Comparison of ENCODE assay signal across 8 mouse cellular contexts in the genomic region with DNA sequence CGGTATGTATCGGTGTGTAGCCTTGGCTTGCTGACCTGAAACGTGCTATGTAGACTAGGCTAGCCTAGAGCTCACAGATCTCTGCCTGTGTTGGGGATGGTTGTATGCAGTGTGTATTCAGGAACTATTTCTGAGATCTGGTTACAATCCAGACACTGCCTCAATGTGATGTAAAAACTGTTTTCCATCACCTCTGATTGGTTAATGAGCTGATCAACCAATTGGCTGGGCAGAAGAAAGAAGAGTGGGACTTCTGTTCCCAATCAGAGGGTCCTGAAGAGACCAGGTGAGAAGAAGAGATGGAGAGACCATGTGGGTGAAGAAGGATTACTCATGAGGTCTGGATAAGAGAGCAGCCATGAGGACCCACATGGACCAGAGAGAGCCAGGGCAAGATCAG. TPM values are rescaled to one million over a fixed set of nuclear protein-coding genes. Genes with fewer than 3 reads are reported as not detected.
DNase-seq lines count a peak whose midpoint lies in the region; ATAC-seq lines count a peak whose summit lies in the region.
"Had no signal": no experiment of that assay in that cellular context is flagged by ENCODE, and none has a peak within 500 bp of the region (broad histone marks: within the 10 kb centered on the region; RNA-seq: fewer than 3 reads in every experiment).

No protein-coding gene starts in this region.

- H3K4me1 ChIP-seq in lung, embryonic 16.5 days (replicated peaks; ENCODE audit: control insufficient read depth, insufficient read depth, low read length) = peaks cover 17% of the 10 kb centered on the region
- H3K4me1 ChIP-seq in forebrain, embryonic 10.5 days = peaks cover 31% of the 10 kb centered on the region
- peaks cover 28% of the 10 kb centered on the region for H3K4me1 ChIP-seq in limb, embryonic 13.5 days
- H3K4me1 ChIP-seq in stomach, embryonic 15.5 days = 0 out of 2 replicates have a peak, but pooled peaks cover 10% of the 10 kb centered on the region

- no peak for DNase-seq in lung, postnatal 10 days
- DNase-seq in forebrain, embryonic 10.5 days (ENCODE audit: extremely low spot score, low spot score) = no peak
- no peak for DNase-seq in retina, embryonic 14.5 days (ENCODE audit: low spot score)
- no peak for DNase-seq in left cerebral cortex, postnatal 14 days (ENCODE audit: low spot score in 2 of 2)
- DNase-seq: kidney, adult 8-10 months had no signal

- peak overlapping the region; percentile 91 for H3K9ac ChIP-seq in lung, embryonic 16.5 days (ENCODE audit: low read length)
- H3K9ac ChIP-seq in limb, embryonic 13.5 days = peak overlapping the region; percentile 83
- peak overlapping the region; percentile 87 for H3K9ac ChIP-seq in stomach, embryonic 15.5 days

- H3K27me3 ChIP-seq in lung, embryonic 16.5 days (ENCODE audit: control insufficient read depth, insufficient read depth, low read depth, low read length) = no peaks in the 10 kb centered on the region
- no peaks in the 10 kb centered on the region for H3K27me3 ChIP-seq in forebrain, embryonic 10.5 days (ENCODE audit: poor library complexity, severe bottlenecking)
- H3K27me3 ChIP-seq in limb, embryonic 13.5 days = no peaks in the 10 kb centered on the region
- H3K27me3 ChIP-seq in stomach, embryonic 15.5 days (replicated peaks) = no peaks in the 10 kb centered on the region

- peak overlapping the region; percentile 61 for H3K4me2 ChIP-seq in lung, embryonic 16.5 days (ENCODE audit: low read depth, low read length)
- H3K4me2 ChIP-seq in limb, embryonic 13.5 days (replicated peaks) = peak overlapping the region; percentile 83
- peak overlapping the region; percentile 65 for H3K4me2 ChIP-seq in stomach, embryonic 15.5 days

- H3K4me3 ChIP-seq in lung, embryonic 16.5 days (ENCODE audit: low read length) = peak overlapping the region; percentile 98
- H3K4me3 ChIP-seq in forebrain, embryonic 10.5 days = peak overlapping the region; percentile 89
- peak overlapping the region; percentile 87 for H3K4me3 ChIP-seq in limb, embryonic 13.5 days
- H3K4me3 ChIP-seq in stomach, embryonic 15.5 days (replicated peaks) = peak overlapping the region; percentile 88

- peaks cover 21% of the 10 kb centered on the region for H3K36me3 ChIP-seq in lung, embryonic 16.5 days (ENCODE audit: control insufficient read depth, insufficient read depth, low read length)
- peaks cover 49% of the 10 kb centered on the region for H3K36me3 ChIP-seq in forebrain, embryonic 10.5 days (replicated peaks)
- H3K36me3 ChIP-seq in limb, embryonic 13.5 days = peaks cover 41% of the 10 kb centered on the region
- H3K36me3 ChIP-seq in stomach, embryonic 15.5 days = peaks cover 13% of the 10 kb centered on the region

- no peak for ATAC-seq in lung, embryonic 16.5 days (ENCODE audit: low read depth)
- no peak for ATAC-seq in limb, embryonic 13.5 days (ENCODE audit: low FRiP score, low read depth)
- ATAC-seq in stomach, embryonic 15.5 days (ENCODE audit: insufficient read depth, low FRiP score, low read depth) = no peak

- WGBS in lung, embryonic 16.5 days = 1% methylated on average over 3 of the region's 3 CpGs
- WGBS in forebrain, embryonic 10.5 days = 6% methylated on average over 3 of the region's 3 CpGs
- 3% methylated on average over 3 of the region's 3 CpGs for WGBS in limb, embryonic 13.5 days
- 6% methylated on average over 3 of the region's 3 CpGs for WGBS in stomach, embryonic 15.5 days

- H3K9me3 ChIP-seq in lung, embryonic 16.5 days (ENCODE audit: control insufficient read depth, low read length) = no peaks in the 10 kb centered on the region
- H3K9me3 ChIP-seq in forebrain, embryonic 10.5 days = no peaks in the 10 kb centered on the region
- H3K9me3 ChIP-seq in limb, embryonic 13.5 days = no peaks in the 10 kb centered on the region
- no peaks in the 10 kb centered on the region for H3K9me3 ChIP-seq in stomach, embryonic 15.5 days

- intact Hi-C loops in left cerebral cortex, postnatal 14 days (cut with DNase I) = no loop called here

- H3K27ac ChIP-seq in lung, embryonic 16.5 days (ENCODE audit: low read length) = no peak overlapping the region
- H3K27ac ChIP-seq in forebrain, embryonic 10.5 days = peak overlapping the region; percentile 97
- H3K27ac ChIP-seq in limb, embryonic 13.5 days = no peak overlapping the region
- H3K27ac ChIP-seq in stomach, embryonic 15.5 days = no peak overlapping the region

RNA-seq across cellular contexts. Expression of gene Cenpa, which starts 1.1 kb away (rescaled TPM):
- polyA plus RNA-seq in lung, embryonic 16.5 days (2015; fragmentation: Nextera tagmentation; extraction: Ambion mirVana) = 280 and 298 TPM in 2 replicates
- polyA plus RNA-seq in forebrain, embryonic 10.5 days (2016; fragmentation: Nextera tagmentation; extraction: Ambion mirVana) = 439 and 473 TPM in 2 replicates
- polyA plus RNA-seq in limb, embryonic 13.5 days (2015; fragmentation: Nextera tagmentation; extraction: Ambion mirVana) = 315 and 317 TPM in 2 replicates
- 218 TPM in 2 replicates for polyA plus RNA-seq in stomach, embryonic 15.5 days (2015; fragmentation: Nextera tagmentation; extraction: Ambion mirVana)
- total RNA-seq in left cerebral cortex, postnatal 14 days (2021) = 1 to 10 TPM; 8.1 to 9.5 TPM

RNA-seq across cellular contexts. Expression of gene Slc35f6, which starts 20.0 kb away (rescaled TPM):
- 26.9 and 28.2 TPM in 2 replicates for polyA plus RNA-seq in lung, embryonic 16.5 days (2015; fragmentation: Nextera tagmentation; extraction: Ambion mirVana)
- polyA plus RNA-seq in forebrain, embryonic 10.5 days (2016; fragmentation: Nextera tagmentation; extraction: Ambion mirVana) = 25.9 and 27.2 TPM in 2 replicates
- polyA plus RNA-seq in limb, embryonic 13.5 days (2015; fragmentation: Nextera tagmentation; extraction: Ambion mirVana) = 27.4 and 27.5 TPM in 2 replicates
- 26.8 and 27.9 TPM in 2 replicates for polyA plus RNA-seq in stomach, embryonic 15.5 days (2015; fragmentation: Nextera tagmentation; extraction: Ambion mirVana)
- 10 to 100 TPM; 32.2 to 37.4 TPM for total RNA-seq in left cerebral cortex, postnatal 14 days (2021)

RNA-seq across cellular contexts. Expression of gene Dpysl5, which starts 43.7 kb away (rescaled TPM):
- 4.7 and 4.8 TPM in 2 replicates for polyA plus RNA-seq in lung, embryonic 16.5 days (2015; fragmentation: Nextera tagmentation; extraction: Ambion mirVana)
- polyA plus RNA-seq in forebrain, embryonic 10.5 days (2016; fragmentation: Nextera tagmentation; extraction: Ambion mirVana) = 61.5 and 64.0 TPM in 2 replicates
- 5.1 and 5.9 TPM in 2 replicates for polyA plus RNA-seq in limb, embryonic 13.5 days (2015; fragmentation: Nextera tagmentation; extraction: Ambion mirVana)
- polyA plus RNA-seq in stomach, embryonic 15.5 days (2015; fragmentation: Nextera tagmentation; extraction: Ambion mirVana) = 6.7 and 7.4 TPM in 2 replicates
- 100 to 1,000 TPM; 102 to 111 TPM for total RNA-seq in left cerebral cortex, postnatal 14 days (2021)
